Mouse (Mus musculus): ENCODE results near the gene Il27ra.

Gene Il27ra

DNA sequence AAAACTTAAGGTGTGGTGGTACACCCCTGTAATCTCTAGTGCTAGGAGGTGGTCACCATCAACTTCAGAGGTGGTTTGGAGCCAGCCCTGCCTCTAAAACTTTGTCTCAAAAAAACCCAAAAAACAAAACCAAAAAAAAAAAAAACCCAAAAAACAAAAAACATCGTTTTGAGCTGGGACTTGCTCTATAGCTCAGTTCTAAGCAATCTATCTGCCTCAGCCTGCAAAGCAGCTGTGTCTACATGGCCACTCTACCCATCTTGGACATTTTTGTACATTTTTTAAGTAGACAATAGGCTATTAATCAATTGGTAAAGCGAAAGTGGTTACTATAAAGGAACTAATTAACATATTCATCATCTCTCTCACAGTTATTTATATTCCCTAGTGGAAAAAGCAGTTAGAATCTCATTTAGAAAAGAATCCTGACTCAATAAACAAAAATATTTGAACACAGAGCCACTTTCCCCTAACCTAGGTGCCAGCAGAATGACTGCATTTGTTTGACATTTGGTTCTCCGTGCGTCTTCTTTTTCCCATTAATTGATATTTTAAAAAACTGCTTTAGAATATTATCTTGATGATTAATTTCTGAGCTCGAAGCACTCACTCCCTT is 23.2 kb upstream of the Il27ra start:
- no peak for DNase-seq (ENCODE audit: low spot score in 2 of 2)

DNA sequence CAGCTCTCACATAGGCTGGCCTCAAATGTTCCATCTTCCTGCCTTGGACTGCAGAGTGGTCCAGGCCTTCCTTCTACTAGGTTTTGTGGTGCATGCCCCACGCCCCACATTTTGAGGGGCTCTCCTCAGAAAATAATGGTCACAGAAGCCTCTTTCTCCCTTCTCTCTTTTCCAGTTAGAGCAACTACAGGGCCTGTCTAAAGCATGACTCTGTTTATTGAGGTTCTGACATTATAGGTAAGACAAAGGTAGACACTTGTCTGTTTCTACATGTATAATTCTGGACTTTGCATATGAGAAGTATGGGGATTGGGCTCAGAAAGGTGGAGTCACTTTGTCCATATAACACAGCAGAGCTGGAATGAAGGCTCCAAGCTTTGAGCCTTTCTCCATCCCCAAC is 22.6 kb upstream of the Il27ra start, which contains the start of gene Gm10643:
TSS of gene Gm10643 (minus strand) at position 101 of the 400 bp plus-strand sequence.
- DNase-seq (ENCODE audit: low spot score in 2 of 2): no peak

DNA sequence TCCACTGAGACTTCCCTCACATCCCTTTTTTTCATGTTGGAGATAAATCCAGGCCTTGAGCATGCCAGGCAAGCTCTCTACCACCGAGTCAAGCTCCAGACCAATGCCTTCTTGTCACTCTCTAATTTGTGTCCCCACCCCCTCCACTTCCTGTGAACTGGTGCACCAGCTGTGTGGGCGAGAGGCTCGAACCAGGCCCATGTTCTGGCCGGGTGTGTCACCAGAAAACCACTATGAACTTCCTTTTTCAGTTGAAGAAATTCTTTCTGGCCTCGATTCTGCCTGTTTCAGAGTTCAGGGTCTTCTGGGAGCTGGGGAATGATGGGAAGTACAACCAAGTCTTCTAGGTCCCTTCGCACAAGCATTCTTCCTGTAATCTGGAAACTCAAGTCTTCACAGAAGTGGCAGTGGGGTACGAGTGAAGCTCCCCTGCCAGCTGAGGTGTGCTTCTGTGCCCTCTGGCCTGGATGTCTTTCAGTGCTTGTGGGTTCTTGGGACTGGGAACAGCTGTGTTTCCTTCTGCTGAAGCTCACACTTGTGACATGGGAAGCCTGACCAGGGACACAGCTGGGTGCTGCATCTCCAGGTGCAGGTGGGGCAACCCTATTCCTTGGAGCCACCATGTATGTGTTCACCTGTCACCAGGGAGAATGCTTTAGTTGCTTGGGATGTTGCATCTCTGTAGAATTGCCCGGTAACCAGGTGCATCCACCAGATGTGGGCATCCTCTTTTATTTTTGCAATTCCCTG is 21.6 kb upstream of the Il27ra start:
- DNase-seq (ENCODE audit: low spot score in 2 of 2): peak; percentile 78 to 81

DNA sequence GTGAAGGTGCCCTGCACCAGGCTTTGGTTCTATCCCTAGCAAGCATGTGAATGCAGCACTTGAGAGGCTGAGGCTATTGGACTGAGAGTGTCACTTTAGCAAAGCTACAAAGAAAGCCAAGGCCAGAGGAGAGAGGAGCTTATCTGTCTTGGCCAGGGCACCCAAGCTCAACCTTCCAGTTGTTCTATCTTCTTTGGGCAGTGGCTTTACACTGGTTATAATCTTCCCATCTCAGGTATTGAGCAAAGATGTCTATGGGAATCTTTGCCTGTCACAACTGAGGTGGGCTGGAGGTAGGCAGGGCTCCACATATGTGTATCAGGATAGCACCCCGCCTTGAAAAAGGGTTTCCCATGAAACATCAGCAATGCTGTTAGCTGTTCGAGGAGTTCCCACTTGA is 17.9 kb upstream of the Il27ra start:
- DNase-seq (ENCODE audit: low spot score in 2 of 2): no peak

DNA sequence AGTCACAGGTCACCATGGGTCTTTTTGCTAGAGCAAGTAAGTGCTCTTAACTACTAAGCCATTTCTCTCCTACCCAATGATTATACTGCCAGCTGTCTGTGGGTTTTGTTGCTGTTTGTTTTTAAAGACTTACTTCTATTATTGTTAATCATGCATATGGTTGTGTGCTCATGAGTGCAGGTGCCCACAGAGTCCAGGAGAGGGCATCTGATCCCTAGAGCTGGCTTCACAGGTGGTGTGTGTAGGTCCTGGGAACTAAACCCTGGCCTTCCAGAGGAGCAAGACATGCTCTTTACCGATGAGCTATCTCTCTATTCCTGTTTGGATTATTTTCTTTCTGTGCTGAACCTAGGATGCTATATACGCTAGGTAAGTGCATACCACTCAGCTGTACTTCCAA is 16.8 kb upstream of the Il27ra start:
- DNase-seq (ENCODE audit: low spot score in 2 of 2): no peak

DNA sequence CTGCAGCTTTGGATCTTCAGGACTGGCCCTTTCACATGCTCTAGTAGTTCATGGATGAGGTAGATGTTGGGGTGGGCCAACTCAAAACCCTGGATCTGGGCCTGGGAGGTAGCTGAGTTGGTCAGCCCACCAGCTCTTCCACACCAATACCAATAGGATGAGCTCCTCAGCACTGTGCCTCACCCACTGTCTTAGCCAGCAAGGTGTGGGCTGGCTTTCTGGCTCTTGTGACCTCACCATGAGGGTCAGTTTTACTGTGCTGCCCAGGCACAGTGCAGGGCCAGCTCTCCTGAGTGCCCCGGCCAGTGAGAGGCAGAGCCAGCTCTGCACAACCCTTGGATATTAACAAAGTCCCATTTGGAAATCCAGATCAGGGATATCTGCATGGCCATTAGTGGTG is 15.4 kb upstream of the Il27ra start:
- DNase-seq (ENCODE audit: low spot score in 2 of 2): no peak

DNA sequence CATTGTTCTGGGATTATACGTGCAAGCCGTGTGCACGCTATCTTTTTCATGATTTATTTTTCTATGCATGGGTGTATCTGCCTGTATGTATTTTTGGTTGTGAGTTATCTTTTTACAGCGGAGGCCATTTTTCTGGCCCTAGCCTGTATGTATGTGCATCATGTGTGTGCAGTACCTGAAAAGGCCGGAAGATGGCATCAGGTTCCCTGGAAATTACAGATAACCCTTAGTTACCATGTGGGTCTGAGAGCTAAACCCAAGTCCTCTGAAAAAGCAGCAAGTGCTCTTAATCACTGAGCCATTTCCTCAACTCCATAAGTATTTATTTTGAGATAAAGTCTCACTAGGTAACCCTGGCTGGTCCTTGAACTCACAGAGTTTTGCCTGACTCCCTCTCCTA is 10.8 kb upstream of the Il27ra start:
- DNase-seq (ENCODE audit: low spot score in 2 of 2): no peak

DNA sequence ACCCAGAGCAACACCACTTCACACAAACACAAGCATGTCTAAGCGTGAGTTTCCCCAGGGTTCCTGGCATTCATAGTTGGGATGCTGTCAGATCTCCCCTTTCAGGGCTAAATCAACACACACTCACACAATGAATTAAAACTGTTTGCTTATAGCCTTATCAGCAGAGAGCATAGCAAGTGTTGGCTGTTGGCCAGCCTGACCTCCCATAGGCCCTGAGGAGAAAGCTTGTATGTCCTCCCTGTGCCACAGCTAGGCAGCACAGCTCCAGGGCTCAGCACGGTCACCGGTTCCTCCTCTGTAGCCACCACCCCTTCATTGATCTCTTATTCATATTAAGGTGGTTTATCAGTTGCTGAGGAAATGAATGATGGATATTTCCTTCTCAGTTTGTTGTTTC is 10.4 kb upstream of the Il27ra start:
- no peak for DNase-seq (ENCODE audit: low spot score in 2 of 2)

DNA sequence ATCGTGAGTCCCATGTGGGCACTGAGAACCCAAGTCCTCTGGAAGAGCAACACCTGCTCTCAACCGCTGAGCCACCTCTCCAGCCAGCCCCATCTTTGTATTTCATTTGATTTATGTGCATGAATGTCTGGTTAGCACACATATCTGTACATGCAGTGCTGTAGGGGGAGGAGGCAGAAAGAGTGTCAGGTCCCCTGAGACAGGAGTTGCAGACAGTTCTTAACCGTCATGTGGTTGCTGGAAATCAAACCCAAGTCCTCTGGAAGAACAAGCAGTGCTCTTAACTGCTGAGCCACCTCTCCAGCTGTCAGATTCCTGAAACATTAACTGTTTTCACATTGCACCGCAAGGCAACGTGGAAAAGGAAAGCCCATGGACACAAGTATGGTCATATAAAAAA is 5.8 kb upstream of the Il27ra start:
- no peak for DNase-seq (ENCODE audit: low spot score in 2 of 2)

DNA sequence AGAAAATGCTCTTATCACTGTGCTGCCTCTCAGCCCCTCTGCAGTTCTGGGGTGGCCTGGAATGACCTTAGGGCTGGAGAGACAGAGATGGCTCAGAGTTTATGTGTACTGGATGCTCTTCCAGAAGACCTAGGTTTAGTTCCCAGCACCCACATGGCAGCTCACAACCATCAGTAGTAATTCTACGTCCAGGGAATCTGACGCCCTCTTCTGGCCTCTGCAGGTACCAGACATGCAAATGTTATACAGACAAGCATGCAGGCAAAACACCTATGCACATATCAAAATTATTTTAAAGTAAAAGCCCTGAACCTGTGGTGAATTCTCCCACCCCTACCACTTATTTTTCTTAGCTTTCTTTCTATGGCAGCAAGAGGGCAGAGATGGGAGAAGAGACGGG is 4.1 kb upstream of the Il27ra start:
- no peak for DNase-seq (ENCODE audit: low spot score in 2 of 2)

DNA sequence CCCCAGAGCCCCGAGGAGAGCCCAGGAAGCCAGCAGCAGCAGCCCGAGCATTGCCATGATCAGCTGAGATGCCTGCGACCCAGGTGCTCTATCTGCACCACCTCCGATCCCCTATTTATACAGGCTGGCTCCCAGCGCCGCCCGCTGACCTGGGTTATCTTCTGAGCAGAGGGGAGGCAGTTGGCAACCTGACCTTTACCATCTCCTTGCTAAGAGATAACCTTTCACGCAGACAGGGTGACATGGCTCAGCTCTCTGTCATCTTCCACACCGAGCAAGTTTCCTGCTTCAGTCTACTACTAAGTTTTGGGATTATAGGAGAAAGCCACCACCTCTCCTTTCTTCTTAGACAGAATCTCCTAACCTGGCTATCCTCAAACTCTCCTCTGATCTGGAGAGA is 2.5 kb upstream of the Il27ra start, which contains the start of gene Rln3:
TSS of gene Rln3 (minus strand) at position 101 of the 400 bp plus-strand sequence.
- DNase-seq (ENCODE audit: low spot score in 2 of 2): no peak

DNA sequence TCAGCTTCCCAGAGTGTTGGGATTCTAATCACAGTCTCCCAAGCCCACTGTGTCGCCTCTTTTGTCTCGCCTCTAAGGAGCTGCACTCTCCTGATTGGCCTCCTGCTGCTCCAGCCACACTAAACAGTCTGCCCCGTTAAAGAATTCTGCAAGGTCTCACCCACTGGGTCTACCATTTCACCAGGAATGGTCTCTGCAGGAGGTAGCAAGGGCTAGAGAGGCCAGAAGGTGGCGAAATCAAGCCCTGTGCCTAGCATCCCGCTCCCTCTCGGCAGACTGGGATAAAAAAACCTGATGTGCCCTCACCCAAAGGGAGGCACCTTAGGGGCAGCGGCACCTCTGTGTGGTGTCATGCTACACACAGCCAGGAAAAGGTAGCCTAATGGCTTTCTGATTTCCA is 1.7 kb upstream of the Il27ra start:
- no peak for DNase-seq (ENCODE audit: low spot score in 2 of 2)

DNA sequence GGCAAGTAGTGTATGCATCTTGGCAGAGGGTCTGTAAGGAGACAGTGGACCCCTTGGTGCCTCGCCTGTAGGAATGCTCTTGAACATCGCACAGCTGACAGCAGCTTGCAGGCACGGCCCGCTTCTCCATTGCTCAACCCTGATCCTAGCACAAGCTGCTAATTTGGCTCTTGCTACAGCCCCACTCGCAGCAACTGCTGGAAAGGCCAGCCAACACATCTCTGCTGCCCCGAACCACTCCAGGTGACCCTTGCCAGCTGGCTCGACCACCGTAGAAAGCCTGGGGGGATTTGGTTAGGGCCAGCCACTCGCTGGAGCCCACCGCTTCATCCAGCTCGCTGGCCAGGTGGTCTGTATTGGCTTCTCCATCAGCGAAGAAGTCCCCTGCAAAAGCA is 556 bp upstream of the Il27ra start:
- no peak for DNase-seq (ENCODE audit: low spot score in 2 of 2)

DNA sequence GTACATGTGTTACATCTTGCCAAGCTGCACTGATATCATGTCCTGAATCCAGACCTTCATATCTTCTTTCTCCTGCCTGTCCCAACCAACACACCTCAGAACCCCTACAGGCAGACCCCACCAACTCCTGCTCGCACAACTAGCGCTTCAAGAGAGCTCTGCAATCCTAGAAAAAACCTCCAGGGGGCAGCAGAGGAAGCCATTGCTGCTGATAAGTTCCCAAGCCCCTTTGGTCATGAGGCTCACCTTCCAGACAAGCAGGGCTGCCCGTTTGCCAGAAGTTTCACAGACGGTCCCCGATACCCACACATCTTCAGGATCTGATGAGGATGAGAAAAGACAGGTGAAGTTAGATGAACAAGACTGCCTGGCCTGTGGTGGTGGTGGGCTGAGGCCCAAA is 3.3 kb downstream of the Il27ra start:
- peak; percentile 67 to 88 for DNase-seq (ENCODE audit: low spot score in 2 of 2)

DNA sequence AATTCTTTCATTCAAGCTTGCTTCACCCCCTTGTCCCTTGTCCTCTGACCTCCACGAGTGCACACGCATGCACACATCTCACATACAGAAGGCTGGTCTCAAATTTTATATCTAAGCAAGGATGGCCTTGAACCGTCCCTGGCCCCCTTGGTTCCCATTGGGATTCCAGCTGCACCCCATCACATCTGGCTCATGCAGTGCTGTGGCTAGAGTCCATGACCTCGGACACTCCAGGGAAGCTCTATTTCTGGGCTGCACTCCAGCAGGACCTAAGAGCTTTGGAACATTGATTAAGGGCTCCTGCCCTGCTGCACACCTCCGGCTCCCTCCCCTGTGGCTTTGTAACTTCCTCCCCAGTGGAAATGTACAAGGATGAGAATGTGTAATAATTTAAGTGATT is 4.4 kb downstream of the Il27ra start:
- no peak for DNase-seq (ENCODE audit: low spot score in 2 of 2)

DNA sequence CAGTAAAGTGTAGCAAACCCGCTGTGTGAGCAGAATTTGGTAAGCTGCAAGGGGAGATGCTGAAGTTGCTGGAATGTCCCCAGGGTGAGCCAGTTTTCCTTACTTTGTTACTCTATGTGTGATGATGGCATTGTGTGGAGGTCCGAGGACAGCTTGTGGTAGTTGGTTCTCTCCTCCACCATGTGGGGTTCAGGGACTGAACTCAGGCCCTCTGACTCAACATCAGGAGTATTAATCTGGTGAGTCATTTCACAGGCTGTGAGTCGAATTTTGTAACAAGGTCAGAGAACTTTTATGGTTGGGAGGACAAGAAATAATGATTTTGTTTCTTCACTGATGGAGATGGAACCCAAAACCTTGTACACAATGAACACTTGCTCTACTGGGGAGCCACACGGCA is 9.6 kb downstream of the Il27ra start:
- DNase-seq (ENCODE audit: low spot score in 2 of 2): no peak

DNA sequence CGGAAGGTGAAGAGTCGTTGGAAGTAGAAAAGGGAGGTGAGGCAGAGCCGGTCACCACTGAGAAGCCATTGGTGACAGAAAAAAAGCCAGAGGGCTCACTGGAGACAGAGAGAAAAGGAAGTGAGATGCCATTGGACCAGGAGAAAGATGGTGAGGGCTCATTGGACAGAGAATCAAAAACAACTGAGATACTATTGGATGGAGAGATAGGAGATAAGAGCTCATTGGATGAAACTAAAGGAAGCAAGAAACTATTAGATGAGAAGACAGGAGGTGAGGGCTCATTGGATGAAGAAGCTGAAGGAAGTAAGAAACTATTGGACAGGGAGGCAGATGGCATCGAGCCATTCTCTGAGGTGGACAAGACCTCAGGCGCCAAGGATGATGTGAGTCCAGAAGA is 13.1 kb downstream of the Il27ra start:
- no peak for DNase-seq (ENCODE audit: low spot score in 2 of 2)

DNA sequence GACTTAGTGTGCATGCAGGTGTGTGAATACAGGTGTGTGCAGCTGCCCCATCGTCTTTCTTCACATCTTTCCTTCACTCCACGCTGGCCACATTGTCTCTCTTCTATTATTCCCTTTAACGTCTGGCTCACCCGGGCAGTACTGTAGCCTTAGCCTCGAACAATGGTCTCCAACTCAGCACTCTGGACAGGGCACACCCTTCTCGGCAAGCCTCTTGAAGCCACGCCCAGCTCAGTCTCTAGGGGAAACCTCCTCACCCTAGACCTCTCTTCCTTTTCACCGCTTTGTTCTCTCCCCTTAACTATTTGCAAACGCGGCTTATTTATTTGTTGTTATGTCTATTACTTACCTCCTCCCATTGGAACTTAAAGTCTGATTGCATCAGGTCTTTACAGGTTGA is 14.9 kb downstream of the Il27ra start:
- DNase-seq (ENCODE audit: low spot score in 2 of 2): no peak

DNA sequence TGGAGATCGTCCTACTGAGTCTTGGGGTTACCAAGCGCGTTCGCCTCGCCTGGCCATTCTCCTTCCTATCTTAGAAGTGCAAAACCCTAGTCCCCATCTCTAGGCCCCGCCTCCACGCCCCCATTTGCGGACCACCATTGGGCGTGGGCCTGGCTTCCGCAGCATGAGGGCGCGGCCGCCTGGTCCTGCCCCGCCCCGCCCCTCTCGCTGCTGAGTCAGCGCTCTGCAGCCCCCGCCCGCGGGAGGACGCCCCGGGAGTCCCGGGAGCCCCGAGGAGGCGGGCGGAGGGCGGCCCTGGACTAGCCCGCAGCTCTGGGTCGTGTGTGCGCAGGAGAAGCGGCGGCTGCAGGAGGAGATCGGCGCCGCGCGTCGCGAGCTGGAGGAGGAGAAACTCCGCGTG is 16.5 kb downstream of the Il27ra start:
- peak; percentile 65 to 78 for DNase-seq (ENCODE audit: low spot score in 2 of 2)

DNA sequence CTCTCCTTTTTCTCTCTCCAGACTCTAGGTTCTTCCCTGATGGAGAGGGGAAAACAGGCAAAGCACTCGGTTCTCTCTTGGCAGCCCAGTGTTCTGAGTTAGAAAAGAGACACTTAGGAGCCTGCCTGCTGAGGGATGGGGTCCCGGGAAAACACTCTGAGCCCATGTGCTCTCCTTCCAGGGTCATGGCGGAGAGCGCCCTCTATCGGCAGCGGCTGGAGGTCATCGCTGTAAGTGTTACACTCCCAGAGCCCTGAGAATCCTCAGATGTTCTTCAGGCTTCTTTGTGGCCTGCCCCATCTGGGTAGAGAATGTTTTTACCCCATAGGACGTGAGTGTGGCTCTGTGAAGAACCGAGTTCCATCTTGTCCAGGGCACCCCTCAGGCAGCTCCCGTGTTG is 18.2 kb downstream of the Il27ra start:
- peak in 1 of 2 experiments; percentile 77 for DNase-seq (ENCODE audit: low spot score in 2 of 2)

DNA sequence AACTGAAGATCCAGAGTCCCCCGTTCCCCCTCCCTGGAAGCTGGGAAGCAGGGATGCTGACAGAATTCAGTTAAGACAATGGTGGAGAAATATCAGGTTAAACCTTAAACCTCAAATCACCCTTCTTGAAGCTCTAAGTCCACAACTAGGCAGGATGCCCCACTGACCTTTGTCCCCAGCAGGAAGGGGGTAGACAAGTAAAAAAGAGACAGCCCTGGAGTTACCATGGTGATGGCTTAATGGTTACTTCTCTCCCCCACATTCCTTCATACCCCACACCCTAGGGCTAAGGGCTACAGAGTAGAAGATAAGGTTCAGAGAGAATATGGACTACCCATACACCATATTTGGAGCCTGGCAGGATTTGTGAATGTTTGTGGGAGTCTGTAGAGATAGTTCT is 18.8 kb downstream of the Il27ra start:
- no peak for DNase-seq (ENCODE audit: low spot score in 2 of 2)

DNA sequence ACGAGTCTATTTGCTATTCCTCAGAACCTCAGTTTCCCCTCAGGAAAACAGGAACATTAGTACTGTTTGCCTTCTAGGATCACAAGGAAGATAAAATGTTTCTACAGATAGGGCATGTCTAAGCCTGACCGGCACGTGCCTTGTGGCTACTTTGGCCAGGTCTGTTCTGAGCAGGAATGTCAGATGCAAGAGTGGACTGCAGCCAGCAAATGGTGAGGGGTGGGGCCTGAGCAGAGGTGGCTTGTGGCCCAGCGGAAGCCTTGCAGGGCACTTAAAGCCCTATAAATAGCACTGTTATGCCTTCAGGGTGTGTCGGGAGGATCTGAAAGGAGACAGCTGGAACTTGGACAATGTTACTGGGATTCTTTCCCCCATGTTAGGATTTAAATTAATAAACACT is 19.3 kb downstream of the Il27ra start:
- no peak for DNase-seq (ENCODE audit: low spot score in 2 of 2)

DNA sequence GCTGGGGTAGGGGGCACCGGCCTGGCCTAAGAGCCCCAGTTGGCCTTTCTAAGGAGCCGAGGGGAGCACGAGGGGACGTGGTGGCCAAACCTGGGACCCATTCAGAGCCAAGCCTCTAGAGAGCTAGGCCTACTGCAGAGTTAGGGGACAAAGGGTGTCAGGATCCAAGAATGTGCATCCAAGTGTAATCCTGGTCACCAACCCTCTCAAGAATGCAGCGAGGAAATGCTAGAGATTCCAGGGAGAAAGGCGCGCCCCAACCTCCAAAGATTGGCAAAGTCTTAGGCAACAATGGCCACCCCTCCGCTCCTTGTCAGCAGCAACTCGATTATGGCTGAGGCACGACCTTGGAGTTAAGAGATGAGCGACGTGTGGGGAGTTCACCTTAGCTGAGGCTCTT is 20.8 kb downstream of the Il27ra start:
- no peak for DNase-seq (ENCODE audit: low spot score in 2 of 2)

DNA sequence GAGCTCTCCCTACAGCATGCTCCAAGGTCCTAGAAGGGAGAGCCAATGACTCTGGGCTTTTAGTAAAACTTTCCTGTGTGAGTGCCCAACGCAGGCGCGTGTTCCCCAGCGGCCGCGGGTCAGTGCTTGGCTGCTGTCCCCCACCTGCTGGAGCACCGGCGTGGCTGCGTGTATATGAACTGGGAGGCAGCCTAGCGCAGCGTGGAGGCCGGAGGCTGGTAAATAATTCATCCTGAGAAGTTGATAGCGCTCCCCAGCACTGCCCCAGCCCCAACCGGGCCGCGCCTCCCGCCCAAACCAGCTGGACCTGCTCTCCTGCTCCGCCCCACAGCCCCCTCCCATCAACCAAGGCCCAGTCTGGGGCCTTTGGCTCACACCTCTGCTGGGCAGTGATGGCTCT is 21.3 kb downstream of the Il27ra start, which contains the start of gene Palm3:
TSS of gene Palm3 (plus strand) at position 376 of the 400 bp plus-strand sequence.
- DNase-seq (ENCODE audit: low spot score in 2 of 2): no peak
